In genomic region chr13:58074466-58074865, GRCm38 (mm10) we compare ENCODE assay signal across 12 mouse cellular contexts. TPM values are rescaled to one million over a fixed set of nuclear protein-coding genes. Genes with fewer than 3 reads are reported as not detected.
A peak's percentile ranks its signal among the peaks of the same experiment; 100 is the strongest.
DNase-seq lines count a peak whose midpoint lies in the region; ATAC-seq and TF ChIP-seq lines count a peak whose summit lies in the region.
"Had no signal": no experiment of that assay in that cellular context is flagged by ENCODE, and none has a peak within 500 bp of the region (broad histone marks: within the 10 kb centered on the region; RNA-seq: fewer than 3 reads in every experiment).

No protein-coding gene starts in this region.

- WGBS in forebrain, embryonic 14.5 days: 77% methylated on average over 6 of the region's 6 CpGs
- 92% methylated on average over 6 of the region's 6 CpGs for WGBS in forebrain, embryonic 13.5 days
- 68% methylated on average over 6 of the region's 6 CpGs for WGBS in lung, postnatal 0 days
- 82% methylated on average over 6 of the region's 6 CpGs for WGBS in lung, adult 2 months
- 95% methylated on average over 6 of the region's 6 CpGs for WGBS in heart, adult 2 months

- no peaks in the 10 kb centered on the region for H3K9me3 ChIP-seq in forebrain, embryonic 14.5 days (replicated peaks; ENCODE audit: control insufficient read depth, low read length)
- no peaks in the 10 kb centered on the region for H3K9me3 ChIP-seq in forebrain, embryonic 13.5 days (replicated peaks)
- H3K9me3 ChIP-seq in lung, postnatal 0 days (ENCODE audit: low read length): no peaks in the 10 kb centered on the region
- H3K9me3 ChIP-seq: embryonic facial prominence, embryonic 15.5 days had no signal

- TF ChIP-seq CTCF in lung, postnatal 0 days (IDR thresholded peaks at IDR 0.05): no peak
- TF ChIP-seq CTCF in lung, adult 2 months (IDR thresholded peaks at IDR 0.05; ENCODE audit: insufficient read depth, low read length): no peak
- TF ChIP-seq CTCF in heart, adult 2 months (IDR thresholded peaks at IDR 0.05): no peak

- H3K79me2 ChIP-seq in heart, adult 2 months (replicated peaks; ENCODE audit: control insufficient read depth, insufficient read depth, low read length): no peaks in the 10 kb centered on the region

- H3K27ac ChIP-seq in forebrain, embryonic 14.5 days (ENCODE audit: low read depth, low read length): no peak overlapping the region; the same call in 1 of the 2 replicates
- H3K27ac ChIP-seq in forebrain, embryonic 13.5 days: no peak overlapping the region
- H3K27ac ChIP-seq in lung, postnatal 0 days (ENCODE audit: low read length): no peak overlapping the region
- H3K27ac ChIP-seq in heart, adult 2 months: no peak overlapping the region
- H3K27ac ChIP-seq: embryonic facial prominence, embryonic 15.5 days had no signal

- DNase-seq in forebrain, embryonic 14.5 days (ENCODE audit: low spot score): peak; percentile 69
- peak; percentile 40 for DNase-seq in lung, postnatal 0 days (ENCODE audit: low spot score)
- no peak for DNase-seq in lung, adult 2 months
- DNase-seq in cerebellum, postnatal 14 days: peak; percentile 72 to 79
- DNase-seq in left cerebral cortex, postnatal 25 days (ENCODE audit: low spot score in 2 of 2): peak; percentile 68 to 71
- no peak for DNase-seq in heart, adult 2 months
- DNase-seq: gastrocnemius, postnatal 25 days; kidney, adult 18-20 months had no signal

- no peak for ATAC-seq in forebrain, embryonic 14.5 days
- ATAC-seq in forebrain, embryonic 13.5 days: no peak; the same call in 1 of the 2 replicates
- peak; percentile 46; the same call in 1 of the 2 replicates for ATAC-seq in lung, postnatal 0 days
- ATAC-seq in activated CD4-positive, CD25-positive, alpha-beta regulatory T cell, adult 4 months: no peak

- intact Hi-C loops in left cerebral cortex, postnatal 25 days (cut with DNase I): loop anchor here (2.0 kb wide), 1 partner anchor 38 kb away; the partner anchor contains the start of gene Klhl3
- intact Hi-C loops in heart, adult 2 months (cut with DNase I): no loop called here

- H3K4me3 ChIP-seq in forebrain, embryonic 14.5 days (ENCODE audit: low read depth, low read length): no peak overlapping the region
- H3K4me3 ChIP-seq in forebrain, embryonic 13.5 days: no peak overlapping the region
- H3K4me3 ChIP-seq in lung, postnatal 0 days (ENCODE audit: low read depth, low read length): no peak overlapping the region
- no peak overlapping the region for H3K4me3 ChIP-seq in lung, adult 2 months (replicated peaks; ENCODE audit: extremely low read depth, low read depth, low read length)
- no peak overlapping the region for H3K4me3 ChIP-seq in heart, adult 2 months
- H3K4me3 ChIP-seq: embryonic facial prominence, embryonic 15.5 days; myocyte had no signal

- TF ChIP-seq POLR2A in lung, adult 2 months (IDR thresholded peaks at IDR 0.05; ENCODE audit: borderline replicate concordance, extremely low read depth, low read depth, low read length): no peak
- TF ChIP-seq POLR2A in heart, adult 2 months (IDR thresholded peaks at IDR 0.05; ENCODE audit: insufficient read depth, low read depth, low read length): no peak

- 0 out of 2 replicates have a peak, but pooled peaks cover 5% of the 10 kb centered on the region for H3K4me1 ChIP-seq in forebrain, embryonic 14.5 days (ENCODE audit: control insufficient read depth, insufficient read depth, low read length)
- H3K4me1 ChIP-seq in forebrain, embryonic 13.5 days: peaks cover 3% of the 10 kb centered on the region; the same call in 1 of the 2 replicates
- H3K4me1 ChIP-seq in lung, postnatal 0 days (ENCODE audit: insufficient read depth, low read depth, low read length): no peaks in the 10 kb centered on the region
- H3K4me1 ChIP-seq in lung, adult 2 months (ENCODE audit: control insufficient read depth, insufficient read depth, low read length): peaks cover 2% of the 10 kb centered on the region; the same call in 1 of the 2 replicates
- peaks cover 8% of the 10 kb centered on the region for H3K4me1 ChIP-seq in heart, adult 2 months (ENCODE audit: control insufficient read depth, insufficient read depth, low read length)
- H3K4me1 ChIP-seq: embryonic facial prominence, embryonic 15.5 days had no signal

- no peaks in the 10 kb centered on the region for H3K36me3 ChIP-seq in forebrain, embryonic 14.5 days (ENCODE audit: control insufficient read depth, insufficient read depth, low read length)
- no peaks in the 10 kb centered on the region for H3K36me3 ChIP-seq in forebrain, embryonic 13.5 days (ENCODE audit: poor library complexity, severe bottlenecking)
- no peaks in the 10 kb centered on the region for H3K36me3 ChIP-seq in lung, postnatal 0 days (ENCODE audit: insufficient read depth, low read length)
- no peaks in the 10 kb centered on the region for H3K36me3 ChIP-seq in heart, adult 2 months (ENCODE audit: control insufficient read depth, insufficient read depth, low read length)
- H3K36me3 ChIP-seq: embryonic facial prominence, embryonic 15.5 days had no signal

- H3K27me3 ChIP-seq in forebrain, embryonic 14.5 days (replicated peaks; ENCODE audit: control insufficient read depth, insufficient read depth, low read length): no peaks in the 10 kb centered on the region
- no peaks in the 10 kb centered on the region for H3K27me3 ChIP-seq in forebrain, embryonic 13.5 days
- H3K27me3 ChIP-seq in lung, postnatal 0 days (replicated peaks; ENCODE audit: insufficient read depth, low read length): no peaks in the 10 kb centered on the region
- no peaks in the 10 kb centered on the region for H3K27me3 ChIP-seq in heart, adult 2 months (ENCODE audit: control insufficient read depth, insufficient read depth, low read length)
- H3K27me3 ChIP-seq: embryonic facial prominence, embryonic 15.5 days had no signal

- no peak overlapping the region for H3K4me2 ChIP-seq in forebrain, embryonic 14.5 days (ENCODE audit: low read length)
- no peak overlapping the region for H3K4me2 ChIP-seq in forebrain, embryonic 13.5 days
- H3K4me2 ChIP-seq in lung, postnatal 0 days (replicated peaks; ENCODE audit: low read depth, low read length): no peak overlapping the region
- H3K4me2 ChIP-seq: embryonic facial prominence, embryonic 15.5 days had no signal

- no peak overlapping the region for H3K9ac ChIP-seq in forebrain, embryonic 14.5 days (ENCODE audit: low read length)
- no peak overlapping the region for H3K9ac ChIP-seq in forebrain, embryonic 13.5 days
- no peak overlapping the region for H3K9ac ChIP-seq in lung, postnatal 0 days (replicated peaks; ENCODE audit: low read depth)
- no peak overlapping the region for H3K9ac ChIP-seq in heart, adult 2 months (ENCODE audit: low read depth, low read length)
- H3K9ac ChIP-seq: embryonic facial prominence, embryonic 15.5 days had no signal

- no peak for TF ChIP-seq EP300 in lung, postnatal 0 days (IDR thresholded peaks at IDR 0.05)
- no peak for TF ChIP-seq EP300 in heart, adult 2 months (IDR thresholded peaks at IDR 0.05; ENCODE audit: insufficient read depth, low read depth, low read length)

RNA-seq across cellular contexts. Expression of gene Klhl3, which starts 38.9 kb away (rescaled TPM):
- 5.3 and 6.5 TPM in 2 replicates for polyA plus RNA-seq in forebrain, embryonic 14.5 days (2014; fragmentation: Nextera tagmentation; extraction: Ambion mirVana)
- polyA plus RNA-seq in forebrain, embryonic 13.5 days (2015; fragmentation: Nextera tagmentation; extraction: Ambion mirVana): 5.6 and 6.7 TPM in 2 replicates
- polyA plus RNA-seq in lung, postnatal 0 days (2015; fragmentation: Nextera tagmentation; extraction: Ambion mirVana): 2.7 and 3.9 TPM in 2 replicates
- 1.8 TPM in 2 replicates for polyA plus RNA-seq in lung, adult 2 months (2012; rRNA removed)
- 10 to 100 TPM; 33.3 to 37.3 TPM for total RNA-seq in left cerebral cortex, postnatal 25 days (2021)
- 1 to 10 TPM; 7.0 to 9.8 TPM for polyA plus RNA-seq in activated CD4-positive, CD25-positive, alpha-beta regulatory T cell, adult 4 months (2017; shearing (Covaris generic))
- total RNA-seq in heart, adult 2 months (2021): 1 to 10 TPM; 2.1 to 2.7 TPM
- 4.3 and 6.7 TPM in 2 replicates for polyA plus RNA-seq in heart, adult 2 months (2012; rRNA removed)

RNA-seq across cellular contexts. Expression of gene Hnrnpa0, which starts 53.9 kb away (rescaled TPM):
- 66.7 and 83.1 TPM in 2 replicates for polyA plus RNA-seq in forebrain, embryonic 14.5 days (2014; fragmentation: Nextera tagmentation; extraction: Ambion mirVana)
- 73.6 and 81.0 TPM in 2 replicates for polyA plus RNA-seq in forebrain, embryonic 13.5 days (2015; fragmentation: Nextera tagmentation; extraction: Ambion mirVana)
- 29.6 and 33.1 TPM in 2 replicates for polyA plus RNA-seq in lung, postnatal 0 days (2015; fragmentation: Nextera tagmentation; extraction: Ambion mirVana)
- polyA plus RNA-seq in lung, adult 2 months (2012; rRNA removed): 57.5 and 84.1 TPM in 2 replicates
- total RNA-seq in left cerebral cortex, postnatal 25 days (2021): 100 to 1,000 TPM; 112 to 119 TPM
- 10 to 100 TPM; 20.5 to 32.4 TPM for polyA plus RNA-seq in activated CD4-positive, CD25-positive, alpha-beta regulatory T cell, adult 4 months (2017; shearing (Covaris generic))
- total RNA-seq in heart, adult 2 months (2021): 10 to 100 TPM; 66.6 to 67.4 TPM
- polyA plus RNA-seq in heart, adult 2 months (2012; rRNA removed): 21.7 and 25.2 TPM in 2 replicates

Comparison
In these comparisons a context has a peak if more than half of its experiments do, and no peak if none do; other contexts are left out.
1. DNase-seq: peak in forebrain, embryonic 14.5 days (single experiment), lung, postnatal 0 days (single experiment), cerebellum, postnatal 14 days (2 of 2) and left cerebral cortex, postnatal 25 days (2 of 2); none in lung, adult 2 months (single experiment) and heart, adult 2 months (0 of 2).